Mouse (Mus musculus): ENCODE results near the gene Smpd4.

The Smpd4 gene

GRCm38 (mm10) chr16:17638036-17638628 lies 19.0 kb downstream of the Smpd4 start:
- CTCF ChIA-PET, result no interaction called here

GRCm38 (mm10) chr16:17639081-17639480 lies 19.9 kb downstream of the Smpd4 start:
- CTCF ChIA-PET, result no interaction called here

GRCm38 (mm10) chr16:17639951-17640350 lies 20.8 kb downstream of the Smpd4 start:
- CTCF ChIA-PET, result no interaction called here

GRCm38 (mm10) chr16:17640706-17641105 lies 21.6 kb downstream of the Smpd4 start:
- CTCF ChIA-PET, result no interaction called here

GRCm38 (mm10) chr16:17641301-17641700 lies 22.1 kb downstream of the Smpd4 start:
- CTCF ChIA-PET, result no interaction called here

GRCm38 (mm10) chr16:17642311-17642710 lies 23.2 kb downstream of the Smpd4 start:
- CTCF ChIA-PET, result no interaction called here

- CTCF ChIA-PET, result no interaction called here
These were observed 24.4 kb downstream of the Smpd4 start for GRCm38 (mm10) chr16:17643437-17643990.

- CTCF ChIA-PET, result no interaction called here
These were observed 27.4 kb downstream of the Smpd4 start, which contains the start of gene Ccdc74a for GRCm38 (mm10) chr16:17646310-17647114. TSS of gene Ccdc74a (plus strand) at chr16:17646470.

GRCm38 (mm10) chr16:17647156-17647555 lies 28.0 kb downstream of the Smpd4 start:
- CTCF ChIA-PET, result no interaction called here

- CTCF ChIA-PET, result no interaction called here
These were observed 28.6 kb downstream of the Smpd4 start for GRCm38 (mm10) chr16:17647566-17648340.

- CTCF ChIA-PET, result no interaction called here
These were observed 30.9 kb downstream of the Smpd4 start for GRCm38 (mm10) chr16:17649925-17650605.

- CTCF ChIA-PET, result no interaction called here
These were observed 31.6 kb downstream of the Smpd4 start for GRCm38 (mm10) chr16:17650711-17651110.

- CTCF ChIA-PET, result no interaction called here
These were observed 33.5 kb downstream of the Smpd4 start for GRCm38 (mm10) chr16:17652607-17653006.

- CTCF ChIA-PET, result no interaction called here
These were observed 34.4 kb downstream of the Smpd4 start for GRCm38 (mm10) chr16:17653601-17654000.

- CTCF ChIA-PET, result interaction anchor here (0.7 kb wide), 1 partner anchor 16 kb away, joined by 3 read pairs; no protein-coding TSS in a partner anchor
These were observed 35.1 kb downstream of the Smpd4 start for GRCm38 (mm10) chr16:17654188-17654795.

GRCm38 (mm10) chr16:17656212-17656871 lies 37.2 kb downstream of the Smpd4 start:
- CTCF ChIA-PET, result no interaction called here

GRCm38 (mm10) chr16:17665568-17665967 lies 46.4 kb downstream of the Smpd4 start:
- CTCF ChIA-PET, result no interaction called here

- CTCF ChIA-PET, result no interaction called here
These were observed 50.7 kb downstream of the Smpd4 start for GRCm38 (mm10) chr16:17669886-17670285.

Measured in spleen, embryonic (tissue).